Mouse (Mus musculus) stomach, postnatal 0 days (tissue): Measurements from ENCODE around the gene Ascl4.

Experiments used
- CTCF ChIP-seq: IDR thresholded peaks from 2 replicates; pipeline ENCODE4 v1.5.1; 2016; ENCODE audit warnings: antibody characterized with exemption, low read depth, mild to moderate bottlenecking, moderate library complexity
- EP300 ChIP-seq: optimal IDR thresholded peaks from 2 replicates; pipeline ENCODE3; 2016; ENCODE audit warnings: antibody characterized with exemption

DNA sequence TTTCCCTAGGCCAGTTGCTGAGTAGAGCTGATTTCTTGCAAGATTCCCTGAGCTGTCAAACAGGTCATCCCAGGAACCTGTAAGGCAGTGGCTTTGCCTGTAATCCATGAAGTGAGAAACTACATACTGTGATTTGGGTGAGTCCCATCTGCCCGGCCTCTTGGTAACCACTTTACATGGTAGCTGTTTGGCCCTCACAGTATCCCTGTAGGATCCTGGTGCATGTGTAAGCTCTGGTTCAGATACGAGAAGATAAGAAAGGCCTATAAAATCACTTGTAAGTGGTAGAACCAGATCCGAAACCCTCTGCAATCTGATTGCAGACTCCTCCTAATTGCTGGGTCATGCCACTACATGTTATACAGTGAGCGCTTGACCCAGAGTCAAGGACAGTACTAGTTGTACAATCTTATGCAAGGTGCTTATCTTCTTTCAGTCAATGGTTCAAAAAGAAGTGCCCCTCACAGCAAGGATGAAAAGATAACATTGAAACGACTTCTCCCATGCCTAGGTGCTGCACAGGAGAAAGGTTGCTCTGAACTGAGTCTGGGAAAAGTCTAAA, 67.1 kb downstream of the Ascl4 start:
- no peak for TF ChIP-seq CTCF
- no peak for TF ChIP-seq EP300
